Mouse (Mus musculus): ENCODE results near the gene Parva.

The Parva gene

GRCm38 (mm10) chr7:112427357-112428157 lies at the start of gene Parva:
Parva (plus strand) TSS chr7:112427505.
- peak; percentile 28 for DNase-seq (ENCODE audit: low read depth, low spot score)

DNA sequence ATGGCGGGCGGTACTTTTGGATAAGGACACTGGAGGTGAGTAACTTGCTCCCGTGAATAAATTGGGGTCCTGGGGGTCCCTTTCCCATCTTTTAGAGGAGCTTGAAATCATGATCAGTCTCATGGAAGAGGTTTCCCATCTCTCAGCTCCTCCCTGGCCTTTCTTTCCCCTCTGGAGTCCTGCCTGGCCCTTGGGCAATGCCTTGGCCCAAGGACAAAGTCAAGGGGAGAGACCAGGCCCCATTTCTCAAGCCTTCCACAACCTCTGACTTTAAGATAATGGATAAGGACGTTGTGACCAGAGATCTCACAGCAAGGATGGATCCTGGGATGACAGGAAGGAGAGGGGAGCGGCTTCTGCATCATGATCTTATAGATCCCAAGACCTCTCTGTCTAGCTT lies 49.2 kb upstream of the Parva start:
- no peak for DNase-seq (ENCODE audit: low read depth, low spot score)

GRCm38 (mm10) chr7:112378476-112378875 lies 48.8 kb upstream of the Parva start:
- DNase-seq (ENCODE audit: low read depth, low spot score) = no peak

DNA sequence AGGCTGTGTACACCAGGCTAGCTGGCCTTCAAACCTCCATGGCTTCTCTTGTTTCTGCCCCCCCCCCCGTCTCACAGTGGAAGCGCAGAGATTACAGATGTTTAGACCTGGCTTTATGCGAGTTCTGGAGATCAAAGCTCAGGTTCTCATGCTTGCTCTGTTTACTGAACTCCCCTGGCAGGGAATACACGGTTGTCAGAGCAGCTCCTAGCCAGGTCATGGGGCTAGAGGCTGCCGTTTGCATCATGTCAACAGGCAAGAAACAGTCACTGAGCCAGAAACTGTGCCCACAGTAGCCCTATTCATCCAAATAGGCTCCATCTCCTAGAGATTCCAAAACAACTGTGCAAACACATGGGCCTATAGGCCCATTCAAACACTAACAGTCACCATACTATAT lies 40.8 kb upstream of the Parva start:
- no peak for DNase-seq (ENCODE audit: low read depth, low spot score)

DNA sequence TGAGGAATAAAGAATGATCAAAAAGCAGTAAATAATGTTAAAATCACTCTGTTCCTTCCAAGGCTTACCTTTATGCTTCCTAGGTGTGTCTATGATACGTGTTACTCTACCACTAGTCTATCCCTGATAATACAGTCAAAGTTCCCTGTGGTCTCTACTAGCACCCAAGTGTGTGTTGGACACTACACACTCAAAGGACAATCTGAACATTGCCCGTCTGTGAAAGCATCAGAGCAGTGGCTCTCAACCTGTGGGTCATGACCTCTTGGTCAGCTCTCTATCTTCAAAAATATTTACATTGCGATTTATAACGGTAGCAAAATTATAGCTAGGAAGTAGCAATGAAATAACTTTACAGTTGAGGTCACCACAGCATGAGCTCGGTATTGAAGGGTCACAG lies 39.4 kb upstream of the Parva start:
- no peak for DNase-seq (ENCODE audit: low read depth, low spot score)

DNA sequence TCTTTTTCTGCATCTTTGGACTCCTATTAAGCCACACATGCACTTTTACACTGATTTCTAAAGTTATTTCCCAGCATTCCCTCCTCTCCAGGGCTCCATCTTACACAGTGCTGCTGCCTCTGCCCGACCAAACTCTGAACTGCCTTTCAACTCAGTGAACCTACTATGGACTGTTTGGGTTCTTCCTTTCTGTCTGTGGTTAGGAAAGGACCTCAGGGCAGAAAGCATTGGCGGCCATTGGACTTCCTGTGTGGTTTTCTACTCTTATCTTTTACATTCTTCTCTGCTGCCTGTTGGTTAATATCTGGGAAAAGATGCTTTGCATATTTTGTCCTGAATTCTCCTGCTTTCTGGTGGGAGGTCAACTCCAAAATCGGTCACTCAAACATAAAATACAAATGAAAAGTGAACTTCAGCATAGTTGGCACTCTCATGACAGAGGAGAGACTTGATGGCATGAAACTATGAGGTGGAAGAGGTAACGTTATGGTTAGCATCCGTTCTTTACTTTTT lies 38.9 kb upstream of the Parva start:
- no peak for DNase-seq (ENCODE audit: low read depth, low spot score)

DNA sequence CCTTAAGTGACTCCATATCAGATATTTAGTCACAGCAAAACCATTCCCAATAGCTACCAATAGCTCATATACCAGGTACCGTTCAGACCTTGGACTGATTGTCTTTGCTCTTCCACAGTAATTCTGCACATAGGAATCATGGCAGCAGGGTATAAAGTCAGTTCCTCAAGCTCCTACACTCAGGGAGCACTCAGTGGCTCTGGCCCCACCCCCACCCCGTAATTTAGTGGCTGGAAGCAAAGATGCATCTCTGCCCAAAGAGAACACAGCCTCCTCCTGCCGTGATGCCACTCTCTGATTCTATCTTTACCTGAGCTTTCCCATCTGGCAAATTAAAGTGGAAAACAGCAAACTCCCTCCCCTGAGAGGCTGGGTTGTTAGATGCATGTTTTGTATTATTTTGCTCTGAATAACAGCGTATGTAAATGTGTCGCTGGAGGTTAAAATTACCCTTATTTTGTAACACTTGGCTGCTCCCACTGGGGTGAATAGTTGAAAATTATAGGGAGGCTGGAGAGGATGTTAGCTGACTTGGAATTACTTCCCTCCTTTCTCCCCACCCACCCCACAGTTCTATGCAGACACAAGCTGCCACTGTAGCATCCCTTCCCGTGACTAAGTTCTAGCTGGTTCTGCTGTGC lies 37.6 kb upstream of the Parva start:
- DNase-seq (ENCODE audit: low read depth, low spot score) = no peak

DNA sequence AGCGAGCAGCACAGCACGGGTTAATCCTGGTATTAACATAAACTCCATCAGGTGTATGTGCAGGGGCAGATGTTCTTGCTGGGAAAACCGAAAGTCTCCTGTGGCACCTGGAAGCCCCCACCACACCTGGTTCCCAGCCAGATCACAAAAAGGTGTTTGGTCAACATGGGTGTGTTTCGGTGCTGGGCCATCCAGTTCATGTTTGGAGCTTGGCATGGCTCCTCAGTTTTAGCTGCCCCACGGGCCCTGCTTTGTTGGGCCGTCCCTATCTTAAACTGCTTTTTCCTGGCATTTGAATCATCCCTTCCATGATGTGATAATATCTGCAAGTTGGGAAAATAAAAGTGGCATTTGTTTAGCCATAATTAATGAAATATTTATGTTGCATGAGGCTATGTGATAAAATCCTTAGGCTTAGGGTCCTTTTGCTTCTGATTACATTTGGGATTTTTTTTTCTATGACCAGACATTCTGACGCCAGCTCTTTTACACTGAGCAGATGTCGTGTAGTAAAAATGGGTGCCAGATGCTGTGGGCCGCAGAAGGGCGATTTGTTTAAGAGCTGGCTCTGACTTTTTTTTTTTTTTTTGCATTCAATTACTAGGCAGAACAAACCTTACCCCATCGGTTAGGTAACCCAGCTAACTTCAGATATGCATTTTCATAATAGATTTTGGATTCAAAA lies 36.9 kb upstream of the Parva start:
- DNase-seq (ENCODE audit: low read depth, low spot score) = no peak

DNA sequence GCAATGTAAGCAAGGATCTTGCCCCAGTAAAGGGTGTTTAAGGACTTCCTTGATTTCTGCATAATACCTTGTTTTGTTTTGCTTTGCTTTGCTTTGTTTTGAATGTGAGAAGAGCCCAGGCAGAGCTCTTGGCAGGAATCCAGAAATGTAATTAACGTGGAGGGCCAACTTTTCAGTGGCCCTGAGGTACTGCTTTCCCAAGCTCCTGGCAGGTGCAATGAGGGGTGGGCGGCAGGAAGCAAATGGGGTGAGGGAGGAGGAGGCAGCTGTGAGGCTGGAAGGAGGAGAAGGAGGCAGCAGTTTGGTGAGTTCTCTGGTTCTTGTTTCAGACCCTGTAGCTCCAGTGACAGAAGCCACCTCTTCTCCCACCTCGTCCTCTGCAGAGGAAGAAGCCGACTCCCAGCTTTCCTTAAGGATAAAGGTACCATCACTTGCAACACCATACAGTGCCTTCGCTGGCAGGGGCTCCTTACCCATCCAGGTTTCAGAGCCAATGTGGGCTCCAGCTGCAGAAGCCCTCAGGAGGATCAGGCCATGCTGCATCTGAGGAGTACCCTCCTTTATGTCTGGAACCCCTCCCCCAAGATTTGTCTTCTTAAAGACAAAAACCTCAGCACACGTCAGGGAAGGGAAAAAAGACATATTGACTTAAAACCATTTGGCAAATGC lies 36.2 kb upstream of the Parva start:
- DNase-seq (ENCODE audit: low read depth, low spot score) = no peak

- DNase-seq (ENCODE audit: low read depth, low spot score) = no peak
Measured at GRCm38 (mm10) chr7:112397786-112398185, 29.5 kb upstream of the Parva start.

GRCm38 (mm10) chr7:112399425-112400170 lies 27.7 kb upstream of the Parva start:
- DNase-seq (ENCODE audit: low read depth, low spot score) = no peak

GRCm38 (mm10) chr7:112400175-112400574 lies 27.1 kb upstream of the Parva start:
- DNase-seq (ENCODE audit: low read depth, low spot score) = peak; percentile 81

DNA sequence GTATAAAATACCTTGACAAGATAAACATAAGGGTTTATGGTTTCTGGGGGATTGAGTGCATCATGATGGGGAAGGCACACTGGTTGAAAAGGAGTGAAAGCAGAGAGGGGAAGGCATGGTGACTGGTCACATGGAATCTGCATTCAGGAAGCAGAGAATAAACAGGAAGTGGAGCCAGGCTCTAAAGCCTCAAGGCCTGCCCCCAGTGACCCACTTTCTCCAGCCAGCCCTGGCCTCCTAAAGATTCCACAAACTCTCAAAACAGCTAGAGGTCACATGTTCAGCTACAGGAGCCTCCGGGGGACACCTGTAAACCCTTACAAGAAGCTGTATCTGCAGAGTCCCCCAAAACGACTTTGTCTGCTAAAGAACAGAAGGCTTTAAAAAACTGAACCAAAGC lies 22.2 kb upstream of the Parva start:
- DNase-seq (ENCODE audit: low read depth, low spot score) = no peak

- DNase-seq (ENCODE audit: low read depth, low spot score) = no peak
Measured at GRCm38 (mm10) chr7:112405578-112405977, 21.7 kb upstream of the Parva start.

DNA sequence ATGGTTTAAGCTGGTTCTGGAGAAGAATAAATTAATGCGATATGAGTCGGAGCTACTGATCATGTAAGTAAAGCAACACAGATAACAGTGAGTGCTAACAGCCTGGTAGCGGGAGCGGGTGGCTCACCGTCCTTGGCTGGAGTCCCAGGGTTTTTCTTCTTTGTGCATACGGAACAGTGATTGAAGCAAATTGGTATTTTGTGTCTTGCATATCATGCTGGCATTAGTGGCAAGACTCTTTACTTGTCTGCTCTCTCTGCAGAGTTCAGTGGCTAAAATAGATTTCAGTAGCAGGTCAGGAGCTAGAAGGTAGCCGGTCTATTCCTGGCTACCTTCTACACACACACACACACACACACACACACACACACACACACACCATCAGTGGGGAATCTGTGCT lies 19.7 kb upstream of the Parva start:
- DNase-seq (ENCODE audit: low read depth, low spot score) = no peak

DNA sequence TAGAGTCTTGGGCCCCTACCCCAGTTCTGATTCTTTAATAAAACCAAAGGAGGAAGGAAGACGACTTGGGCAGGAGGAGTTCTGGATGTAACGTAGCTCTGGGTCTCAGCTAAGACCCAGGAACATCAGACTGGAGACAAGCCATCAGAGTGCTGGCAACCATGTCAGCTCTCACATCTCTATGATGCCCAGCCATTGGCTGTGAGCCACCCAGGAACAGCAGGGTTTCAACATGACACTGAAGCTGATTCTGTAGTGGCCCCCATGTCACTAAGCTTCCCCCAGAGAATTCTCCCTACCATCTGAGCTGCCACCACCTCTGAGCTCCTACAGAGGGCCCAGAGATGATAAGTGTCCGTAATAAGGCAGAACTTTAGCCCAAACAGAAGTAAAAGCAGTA lies 17.3 kb upstream of the Parva start:
- DNase-seq (ENCODE audit: low read depth, low spot score) = no peak

GRCm38 (mm10) chr7:112413286-112413685 lies 14.0 kb upstream of the Parva start:
- no peak for DNase-seq (ENCODE audit: low read depth, low spot score)

GRCm38 (mm10) chr7:112416058-112416526 lies 11.2 kb upstream of the Parva start:
- no peak for DNase-seq (ENCODE audit: low read depth, low spot score)

- no peak for DNase-seq (ENCODE audit: low read depth, low spot score)
Measured at GRCm38 (mm10) chr7:112416730-112417513, 10.4 kb upstream of the Parva start.

GRCm38 (mm10) chr7:112417598-112417997 lies 9.7 kb upstream of the Parva start:
- DNase-seq (ENCODE audit: low read depth, low spot score) = no peak

All from retina, postnatal 7 days (tissue).